Mouse (Mus musculus) cerebellum, adult 11 months (tissue): ENCODE results near the gene Engase.

ENCODE experiments used
- DNase-seq: peaks from one replicate; pipeline ENCODE4 v3.0.0; 2022

Gene Engase

GRCm38 (mm10) chr11:118534382-118535092 is 57.9 kb downstream of the Engase start:
- DNase-seq, result no peak

- DNase-seq, result no peak
Observed at GRCm38 (mm10) chr11:118538008-118538407, 61.4 kb downstream of the Engase start.
